Mouse (Mus musculus): ENCODE measurements around the gene Eif6. TPM values are rescaled to one million over a fixed set of nuclear protein-coding genes. Genes with fewer than 3 reads are reported as not detected.
"Not testable (repeated sequence)": the region's sequence is repeated elsewhere in the genome, so short reads cannot be mapped to it uniquely, and the experiment has no call there.

Gene Eif6
- polyA plus RNA-seq, 1 experiment from 2014 or later: 163 TPM

- ATAC-seq (ENCODE audit: low read depth): no peak
- H3K4me1 ChIP-seq (replicated peaks; ENCODE audit: control insufficient read depth, insufficient read depth, low read length): peaks cover 4% of the 10 kb centered on the region; the same call in 1 of the 2 replicates
- no peak overlapping the region for H3K4me3 ChIP-seq (ENCODE audit: low read length)
- no peaks in the 10 kb centered on the region for H3K27me3 ChIP-seq (ENCODE audit: control insufficient read depth, insufficient read depth, low read depth, low read length)
- WGBS: 80% methylated on average over 7 of the region's 7 CpGs
- H3K4me2 ChIP-seq (ENCODE audit: low read depth, low read length): no peak overlapping the region
- peaks cover 5% of the 10 kb centered on the region for H3K36me3 ChIP-seq (ENCODE audit: control insufficient read depth, insufficient read depth, low read length)
- no peak overlapping the region for H3K9ac ChIP-seq (ENCODE audit: low read length)
- H3K27ac ChIP-seq (ENCODE audit: low read length): no peak overlapping the region
- no peaks in the 10 kb centered on the region for H3K9me3 ChIP-seq (ENCODE audit: control insufficient read depth, low read length)
Observed at GRCm38 (mm10) chr2:155860102-155860501, 33.4 kb upstream of the Eif6 start.

- H3K27ac ChIP-seq (ENCODE audit: low read length): no peak overlapping the region
- WGBS: 75% methylated on average over 5 of the region's 5 CpGs
- H3K4me3 ChIP-seq (ENCODE audit: low read length): no peak overlapping the region
- no peaks in the 10 kb centered on the region for H3K27me3 ChIP-seq (ENCODE audit: control insufficient read depth, insufficient read depth, low read depth, low read length)
- H3K4me2 ChIP-seq (ENCODE audit: low read depth, low read length): no peak overlapping the region
- H3K9me3 ChIP-seq (ENCODE audit: control insufficient read depth, low read length): no peaks in the 10 kb centered on the region
- H3K4me1 ChIP-seq (replicated peaks; ENCODE audit: control insufficient read depth, insufficient read depth, low read length): no peaks in the 10 kb centered on the region
- H3K36me3 ChIP-seq (ENCODE audit: control insufficient read depth, insufficient read depth, low read length): peaks cover 13% of the 10 kb centered on the region
- ATAC-seq (ENCODE audit: low read depth): no peak
- H3K9ac ChIP-seq (ENCODE audit: low read length): no peak overlapping the region
Observed at GRCm38 (mm10) chr2:155852536-155852935, 25.8 kb upstream of the Eif6 start.

GRCm38 (mm10) chr2:155850120-155850519, 23.4 kb upstream of the Eif6 start:
- H3K9ac ChIP-seq (ENCODE audit: low read length): no peak overlapping the region
- no peak overlapping the region for H3K4me3 ChIP-seq (ENCODE audit: low read length)
- H3K9me3 ChIP-seq (ENCODE audit: control insufficient read depth, low read length): no peaks in the 10 kb centered on the region
- ATAC-seq (ENCODE audit: low read depth): no peak
- 83% methylated on average over 7 of the region's 7 CpGs for WGBS
- no peak overlapping the region for H3K4me2 ChIP-seq (ENCODE audit: low read depth, low read length)
- no peaks in the 10 kb centered on the region for H3K27me3 ChIP-seq (ENCODE audit: control insufficient read depth, insufficient read depth, low read depth, low read length)
- H3K36me3 ChIP-seq (ENCODE audit: control insufficient read depth, insufficient read depth, low read length): peaks cover 12% of the 10 kb centered on the region
- no peaks in the 10 kb centered on the region for H3K4me1 ChIP-seq (replicated peaks; ENCODE audit: control insufficient read depth, insufficient read depth, low read length)
- H3K27ac ChIP-seq (ENCODE audit: low read length): no peak overlapping the region

- ATAC-seq (ENCODE audit: low read depth): no peak
- WGBS: 65% methylated on average over 7 of the region's 7 CpGs
- Histone ChIP-seq H3K4me3 (ENCODE audit: low read length) (no peak overlapping the region), H3K9me3 (ENCODE audit: control insufficient read depth, low read length) (no peaks in the 10 kb centered on the region), H3K27me3 (ENCODE audit: control insufficient read depth, insufficient read depth, low read depth, low read length) (no peaks in the 10 kb centered on the region), H3K4me2 (ENCODE audit: low read depth, low read length) (no peak overlapping the region), H3K9ac (ENCODE audit: low read length) (no peak overlapping the region), H3K36me3 (ENCODE audit: control insufficient read depth, insufficient read depth, low read length) (peaks cover 12% of the 10 kb centered on the region), H3K4me1 (replicated peaks; ENCODE audit: control insufficient read depth, insufficient read depth, low read length) (no peaks in the 10 kb centered on the region), H3K27ac (ENCODE audit: low read length) (no peak overlapping the region)
Observed at GRCm38 (mm10) chr2:155849464-155849863, 22.7 kb upstream of the Eif6 start.

GRCm38 (mm10) chr2:155848291-155848690, 21.6 kb upstream of the Eif6 start:
- Histone ChIP-seq H3K4me2 (ENCODE audit: low read depth, low read length) (no peak overlapping the region), H3K27me3 (ENCODE audit: control insufficient read depth, insufficient read depth, low read depth, low read length) (no peaks in the 10 kb centered on the region), H3K4me3 (ENCODE audit: low read length) (no peak overlapping the region), H3K27ac (ENCODE audit: low read length) (no peak overlapping the region), H3K4me1 (replicated peaks; ENCODE audit: control insufficient read depth, insufficient read depth, low read length) (no peaks in the 10 kb centered on the region), H3K9ac (ENCODE audit: low read length) (no peak overlapping the region), H3K36me3 (ENCODE audit: control insufficient read depth, insufficient read depth, low read length) (peaks cover 12% of the 10 kb centered on the region), H3K9me3 (ENCODE audit: control insufficient read depth, low read length) (no peaks in the 10 kb centered on the region)
- 26% methylated on average over 6 of the region's 6 CpGs for WGBS
- ATAC-seq (ENCODE audit: low read depth): peak; percentile 39; the same call in 1 of the 2 replicates

- Histone ChIP-seq H3K4me1 (replicated peaks; ENCODE audit: control insufficient read depth, insufficient read depth, low read length) (no peaks in the 10 kb centered on the region), H3K9me3 (ENCODE audit: control insufficient read depth, low read length) (no peaks in the 10 kb centered on the region), H3K27ac (ENCODE audit: low read length) (no peak overlapping the region), H3K4me3 (ENCODE audit: low read length) (no peak overlapping the region), H3K9ac (ENCODE audit: low read length) (no peak overlapping the region), H3K36me3 (ENCODE audit: control insufficient read depth, insufficient read depth, low read length) (peaks cover 12% of the 10 kb centered on the region), H3K27me3 (ENCODE audit: control insufficient read depth, insufficient read depth, low read depth, low read length) (no peaks in the 10 kb centered on the region), H3K4me2 (ENCODE audit: low read depth, low read length) (no peak overlapping the region)
- 71% methylated on average over 8 of the region's 8 CpGs for WGBS
- ATAC-seq (ENCODE audit: low read depth): no peak
Observed at GRCm38 (mm10) chr2:155846930-155847329, 20.2 kb upstream of the Eif6 start.

GRCm38 (mm10) chr2:155838961-155839360, 12.2 kb upstream of the Eif6 start:
- Histone ChIP-seq H3K4me2 (ENCODE audit: low read depth, low read length) (no peak overlapping the region), H3K9ac (ENCODE audit: low read length) (no peak overlapping the region), H3K9me3 (ENCODE audit: control insufficient read depth, low read length) (no peaks in the 10 kb centered on the region), H3K36me3 (ENCODE audit: control insufficient read depth, insufficient read depth, low read length) (no peaks in the 10 kb centered on the region), H3K27ac (ENCODE audit: low read length) (no peak overlapping the region), H3K4me1 (replicated peaks; ENCODE audit: control insufficient read depth, insufficient read depth, low read length) (no peaks in the 10 kb centered on the region), H3K27me3 (ENCODE audit: control insufficient read depth, insufficient read depth, low read depth, low read length) (no peaks in the 10 kb centered on the region), H3K4me3 (ENCODE audit: low read length) (no peak overlapping the region)
- ATAC-seq (ENCODE audit: low read depth): no peak
- 68% methylated on average over 4 of the region's 4 CpGs for WGBS

- Histone ChIP-seq H3K4me3 (ENCODE audit: low read length) (no peak overlapping the region), H3K36me3 (ENCODE audit: control insufficient read depth, insufficient read depth, low read length) (no peaks in the 10 kb centered on the region), H3K4me1 (replicated peaks; ENCODE audit: control insufficient read depth, insufficient read depth, low read length) (no peaks in the 10 kb centered on the region), H3K4me2 (ENCODE audit: low read depth, low read length) (no peak overlapping the region), H3K9ac (ENCODE audit: low read length) (no peak overlapping the region), H3K27me3 (ENCODE audit: control insufficient read depth, insufficient read depth, low read depth, low read length) (no peaks in the 10 kb centered on the region), H3K27ac (ENCODE audit: low read length) (no peak overlapping the region), H3K9me3 (ENCODE audit: control insufficient read depth, low read length) (no peaks in the 10 kb centered on the region)
- no peak for ATAC-seq (ENCODE audit: low read depth)
- 54% methylated on average over 3 of the region's 3 CpGs for WGBS
Observed at GRCm38 (mm10) chr2:155837961-155838360, 11.2 kb upstream of the Eif6 start.

GRCm38 (mm10) chr2:155834732-155835131, 8.0 kb upstream of the Eif6 start, which contains the start of gene Fam83c:
TSS of gene Fam83c (minus strand) at chr2:155834854.
- 38% methylated on average over 9 of the region's 9 CpGs for WGBS
- Histone ChIP-seq H3K36me3 (ENCODE audit: control insufficient read depth, insufficient read depth, low read length) (no peaks in the 10 kb centered on the region), H3K4me2 (ENCODE audit: low read depth, low read length) (no peak within 1 kb of the TSS), H3K9me3 (ENCODE audit: control insufficient read depth, low read length) (no peaks in the 10 kb centered on the region), H3K4me3 (ENCODE audit: low read length) (no peak within 1 kb of the TSS), H3K4me1 (replicated peaks; ENCODE audit: control insufficient read depth, insufficient read depth, low read length) (no peaks in the 10 kb centered on the region), H3K27me3 (ENCODE audit: control insufficient read depth, insufficient read depth, low read depth, low read length) (no peaks in the 10 kb centered on the region), H3K27ac (ENCODE audit: low read length) (no peak within 1 kb of the TSS), H3K9ac (ENCODE audit: low read length) (no peak within 1 kb of the TSS)
- ATAC-seq (ENCODE audit: low read depth): no peak

- ATAC-seq (ENCODE audit: low read depth); H3K36me3 ChIP-seq (ENCODE audit: control insufficient read depth, insufficient read depth, low read length): not testable (repeated sequence)
Observed at GRCm38 (mm10) chr2:155832087-155832486, 5.4 kb upstream of the Eif6 start.

More at GRCm38 (mm10) chr2:155832087-155832486, 5.4 kb upstream of the Eif6 start:
- WGBS: 65% methylated on average over 1 of the region's 1 CpGs
- not testable (repeated sequence) for H3K27me3 ChIP-seq (ENCODE audit: control insufficient read depth, insufficient read depth, low read depth, low read length); H3K27ac ChIP-seq (ENCODE audit: low read length); H3K4me1 ChIP-seq (replicated peaks; ENCODE audit: control insufficient read depth, insufficient read depth, low read length); H3K9me3 ChIP-seq (ENCODE audit: control insufficient read depth, low read length); H3K4me3 ChIP-seq (ENCODE audit: low read length); H3K9ac ChIP-seq (ENCODE audit: low read length); H3K4me2 ChIP-seq (ENCODE audit: low read depth, low read length)

Data from lung, embryonic 16.5 days (tissue).